Mouse (Mus musculus) Muller cell, postnatal 12 days (primary cell): ENCODE results near the gene Olfr730.

Experiments used
- DNase-seq: peaks from one replicate; pipeline ENCODE4 v3.0.0-alpha.2; 2015; ENCODE audit errors: inconsistent ontology term

Gene Olfr730

GRCm38 (mm10) chr14:50188098-50188497, at the start of gene Olfr730:
Gene Olfr730 (minus strand): TSS chr14:50188198.
- no peak for DNase-seq

DNA sequence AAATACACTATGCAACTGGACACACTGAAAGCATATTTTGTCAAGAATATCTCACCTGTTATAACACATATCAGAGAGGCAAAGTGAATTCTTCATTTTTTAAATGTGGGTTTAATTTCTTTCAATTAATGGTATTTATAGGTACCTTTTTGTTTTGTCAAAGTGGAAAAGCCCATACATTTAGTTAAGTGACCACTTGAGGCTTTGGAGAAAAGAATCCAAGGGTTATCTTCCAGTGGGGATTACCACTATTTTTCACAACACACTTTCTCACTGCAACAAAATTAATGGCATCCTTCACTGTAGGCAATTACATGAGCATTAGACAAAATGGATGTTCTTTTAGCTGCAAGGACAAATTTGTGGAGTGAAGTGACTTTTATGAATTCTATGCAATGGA, 35.2 kb downstream of the Olfr730 start, which contains the start of gene Olfr729:
Olfr729 (minus strand) TSS at position 101 of the 400 bp plus-strand sequence.
- no peak for DNase-seq

GRCm38 (mm10) chr14:50142580-50142979, 45.4 kb downstream of the Olfr730 start, which contains the start of gene Olfr728:
Gene Olfr728 (minus strand): TSS chr14:50142680.
- DNase-seq: no peak
